Mouse (Mus musculus): Measurements from ENCODE around the gene Olfr221. TPM values are rescaled to one million over a fixed set of nuclear protein-coding genes. Genes with fewer than 3 reads are reported as not detected.

Olfr221 gene
- polyA plus RNA-seq (2014; fragmentation: Illumina TruSeq; extraction: RNeasy Lipid Tissue Mini Kit (QIAGEN cat#74804); ENCODE audit: low replicate concordance): not detected

DNA sequence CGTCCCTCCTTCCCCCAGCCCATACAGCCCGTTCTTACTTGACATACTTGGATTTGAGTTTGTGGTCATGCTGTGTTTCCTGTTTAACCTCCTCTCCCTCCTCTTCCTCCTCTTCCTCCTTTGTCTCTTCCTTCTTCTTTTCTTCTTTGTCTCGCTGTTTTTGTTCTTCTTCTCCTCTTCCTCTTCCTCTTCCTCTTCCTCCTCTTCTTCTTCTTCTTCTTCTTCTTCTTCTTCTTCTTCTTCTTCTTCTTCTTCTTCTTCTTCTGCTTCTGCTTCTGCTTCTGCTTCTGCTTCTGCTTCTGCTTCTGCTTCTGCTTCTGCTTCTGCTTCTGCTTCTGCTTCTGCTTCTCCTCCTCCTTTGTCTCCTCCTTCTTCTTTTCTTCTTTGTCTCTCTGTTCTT lies at the start of gene Olfr221:
TSS of gene Olfr221 (minus strand) at position 101 of the 400 bp plus-strand sequence.

GRCm38 (mm10) chr14:52020486-52021137 lies 21.6 kb downstream of the Olfr221 start, which contains the start of gene Zfp219:
Gene Zfp219 (minus strand): TSS chr14:52020733.

GRCm38 (mm10) chr14:52015445-52016100 lies 26.7 kb downstream of the Olfr221 start, which contains the start of gene Tmem253:
Gene Tmem253 (plus strand): TSS chr14:52015658.

GRCm38 (mm10) chr14:51984247-51985231 lies 57.7 kb downstream of the Olfr221 start, which contains the start of gene Arhgef40:
Gene Arhgef40 (plus strand): TSS chr14:51984719.

Other genes starting within 250 kb of the Olfr221 start
- gene AY358078, start 242.4 kb downstream of the Olfr221 start, polyA plus RNA-seq (2014; fragmentation: Illumina TruSeq; extraction: RNeasy Lipid Tissue Mini Kit (QIAGEN cat#74804); ENCODE audit: low replicate concordance): not detected
- not detected for gene Ear6, start 188.8 kb downstream of the Olfr221 start, polyA plus RNA-seq (2014; fragmentation: Illumina TruSeq; extraction: RNeasy Lipid Tissue Mini Kit (QIAGEN cat#74804); ENCODE audit: low replicate concordance)
- gene Mettl17, start 157.6 kb downstream of the Olfr221 start, polyA plus RNA-seq (2014; fragmentation: Illumina TruSeq; extraction: RNeasy Lipid Tissue Mini Kit (QIAGEN cat#74804); ENCODE audit: low replicate concordance): 3.0 TPM
- gene Slc39a2, start 149.6 kb downstream of the Olfr221 start, polyA plus RNA-seq (2014; fragmentation: Illumina TruSeq; extraction: RNeasy Lipid Tissue Mini Kit (QIAGEN cat#74804); ENCODE audit: low replicate concordance): 0.97 TPM
- 68.9 TPM for gene Ndrg2, start 128.3 kb downstream of the Olfr221 start, polyA plus RNA-seq (2014; fragmentation: Illumina TruSeq; extraction: RNeasy Lipid Tissue Mini Kit (QIAGEN cat#74804); ENCODE audit: low replicate concordance)
- not detected for gene Tppp2, start 124.0 kb downstream of the Olfr221 start, polyA plus RNA-seq (2014; fragmentation: Illumina TruSeq; extraction: RNeasy Lipid Tissue Mini Kit (QIAGEN cat#74804); ENCODE audit: low replicate concordance)
- not detected for gene Rnase13, start 119.7 kb downstream of the Olfr221 start, polyA plus RNA-seq (2014; fragmentation: Illumina TruSeq; extraction: RNeasy Lipid Tissue Mini Kit (QIAGEN cat#74804); ENCODE audit: low replicate concordance)
- gene Arhgef40, start 57.7 kb downstream of the Olfr221 start, polyA plus RNA-seq (2014; fragmentation: Illumina TruSeq; extraction: RNeasy Lipid Tissue Mini Kit (QIAGEN cat#74804); ENCODE audit: low replicate concordance): 2.4 TPM
- gene Tmem253, start 26.8 kb downstream of the Olfr221 start, polyA plus RNA-seq (2014; fragmentation: Illumina TruSeq; extraction: RNeasy Lipid Tissue Mini Kit (QIAGEN cat#74804); ENCODE audit: low replicate concordance): 7.1 TPM
- gene Zfp219, start 21.7 kb downstream of the Olfr221 start, polyA plus RNA-seq (2014; fragmentation: Illumina TruSeq; extraction: RNeasy Lipid Tissue Mini Kit (QIAGEN cat#74804); ENCODE audit: low replicate concordance): 0.59 TPM
- 274 TPM for gene Hnrnpc, start 61.6 kb upstream of the Olfr221 start, polyA plus RNA-seq (2014; fragmentation: Illumina TruSeq; extraction: RNeasy Lipid Tissue Mini Kit (QIAGEN cat#74804); ENCODE audit: low replicate concordance)
- gene Rpgrip1, start 68.2 kb upstream of the Olfr221 start, polyA plus RNA-seq (2014; fragmentation: Illumina TruSeq; extraction: RNeasy Lipid Tissue Mini Kit (QIAGEN cat#74804); ENCODE audit: low replicate concordance): 2.0 TPM
- gene Supt16, start 155.0 kb upstream of the Olfr221 start, polyA plus RNA-seq (2014; fragmentation: Illumina TruSeq; extraction: RNeasy Lipid Tissue Mini Kit (QIAGEN cat#74804); ENCODE audit: low replicate concordance): 37.6 TPM
- 45.7 TPM for gene Chd8, start 215.3 kb upstream of the Olfr221 start, polyA plus RNA-seq (2014; fragmentation: Illumina TruSeq; extraction: RNeasy Lipid Tissue Mini Kit (QIAGEN cat#74804); ENCODE audit: low replicate concordance)
- 31.1 TPM for gene Tox4, start 236.7 kb upstream of the Olfr221 start, polyA plus RNA-seq (2014; fragmentation: Illumina TruSeq; extraction: RNeasy Lipid Tissue Mini Kit (QIAGEN cat#74804); ENCODE audit: low replicate concordance)
- gene Rab2b, start 237.1 kb upstream of the Olfr221 start, polyA plus RNA-seq (2014; fragmentation: Illumina TruSeq; extraction: RNeasy Lipid Tissue Mini Kit (QIAGEN cat#74804); ENCODE audit: low replicate concordance): 6.8 TPM